Mouse (Mus musculus) B cell, adult 67 days (primary cell): ENCODE results near the gene Olfr724. TPM values are rescaled to one million over a fixed set of nuclear protein-coding genes. Genes with fewer than 3 reads are reported as not detected.

Experiments used
- total RNA-seq, 2 experiments: library from RNA; stranded (reverse); gene quantifications; 4 replicates each; pipeline ENCODE4 v1.2.4; 2023

The Olfr724 gene
- not detected for total RNA-seq

GRCm38 (mm10) chr14:49963174-49963573 is at the start of gene Olfr724:
Gene Olfr724 (minus strand): TSS chr14:49963274.

GRCm38 (mm10) chr14:49931687-49932086 is 31.4 kb downstream of the Olfr724 start, which contains the start of gene Olfr723:
Gene Olfr723 (minus strand): TSS chr14:49931787.

Other genes with a start within 250 kb of the Olfr724 start
- not detected for gene Armh4, start 179.9 kb downstream of the Olfr724 start, total RNA-seq
- not detected for gene Olfr722, start 61.3 kb downstream of the Olfr724 start, total RNA-seq
- not detected for gene Olfr723, start 31.5 kb downstream of the Olfr724 start, total RNA-seq
- gene Olfr725, start 77.1 kb upstream of the Olfr724 start, total RNA-seq: not detected
- gene Olfr726, start 127.7 kb upstream of the Olfr724 start, total RNA-seq: not detected
- gene Olfr727, start 159.9 kb upstream of the Olfr724 start, total RNA-seq: not detected
- not detected for gene Olfr728, start 179.4 kb upstream of the Olfr724 start, total RNA-seq
- not detected for gene Olfr729, start 189.6 kb upstream of the Olfr724 start, total RNA-seq
- not detected for gene Olfr730, start 224.9 kb upstream of the Olfr724 start, total RNA-seq